Mouse (Mus musculus): ENCODE measurements around the gene Cux1. TPM values are rescaled to one million over a fixed set of nuclear protein-coding genes. Genes with fewer than 3 reads are reported as not detected.

Cux1 gene
- polyA plus RNA-seq, 1 experiment from 2014 or later: 82.3 TPM

GRCm38 (mm10) chr5:136535976-136536725 lies 31.1 kb downstream of the Cux1 start:
- Histone ChIP-seq H3K4me3 (replicated peaks) (no peak overlapping the region), H3K9me3 (no peaks in the 10 kb centered on the region), H3K4me2 (no peak overlapping the region), H3K27me3 (no peaks in the 10 kb centered on the region), H3K9ac (replicated peaks) (no peak overlapping the region), H3K4me1 (replicated peaks) (peaks cover 42% of the 10 kb centered on the region), H3K27ac (no peak overlapping the region), H3K36me3 (no peaks in the 10 kb centered on the region)
- ATAC-seq (ENCODE audit: insufficient number of reproducible peaks, insufficient read depth, low FRiP score, low TSS enrichment, low read depth): no peak
- WGBS: 76% methylated on average over 5 of the region's 5 CpGs

DNA sequence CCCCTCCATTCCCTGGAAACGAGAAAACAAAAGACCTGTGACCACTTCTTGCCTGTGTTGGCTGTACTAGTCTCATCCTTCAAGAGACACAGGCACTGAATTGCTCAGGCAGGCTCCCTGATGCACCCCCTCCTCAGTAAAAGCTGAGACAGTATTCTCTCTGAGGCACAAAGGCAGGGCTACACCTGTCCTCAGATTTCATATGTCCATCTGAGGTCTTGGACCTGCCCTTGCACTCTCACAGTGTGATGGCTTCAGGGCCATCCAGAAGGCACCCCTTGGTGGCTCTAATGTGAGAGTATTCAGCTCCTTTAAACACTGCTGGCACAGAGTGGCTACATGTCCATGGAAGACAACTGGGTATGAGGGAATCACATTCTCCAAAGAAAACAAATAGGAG lies 32.1 kb downstream of the Cux1 start:
- Histone ChIP-seq H3K9me3 (no peaks in the 10 kb centered on the region), H3K4me2 (no peak overlapping the region), H3K36me3 (no peaks in the 10 kb centered on the region), H3K9ac (replicated peaks) (no peak overlapping the region), H3K27ac (no peak overlapping the region), H3K27me3 (no peaks in the 10 kb centered on the region), H3K4me3 (replicated peaks) (no peak overlapping the region), H3K4me1 (replicated peaks) (peaks cover 39% of the 10 kb centered on the region)
- ATAC-seq (ENCODE audit: insufficient number of reproducible peaks, insufficient read depth, low FRiP score, low TSS enrichment, low read depth): no peak
- 74% methylated on average over 1 of the region's 1 CpGs for WGBS

- Histone ChIP-seq H3K27ac (no peak overlapping the region), H3K27me3 (no peaks in the 10 kb centered on the region), H3K9me3 (no peaks in the 10 kb centered on the region), H3K36me3 (no peaks in the 10 kb centered on the region), H3K9ac (replicated peaks) (no peak overlapping the region), H3K4me3 (replicated peaks) (no peak overlapping the region), H3K4me2 (no peak overlapping the region), H3K4me1 (replicated peaks) (peaks cover 33% of the 10 kb centered on the region)
- 80% methylated on average over 11 of the region's 11 CpGs for WGBS
- no peak for ATAC-seq (ENCODE audit: insufficient number of reproducible peaks, insufficient read depth, low FRiP score, low TSS enrichment, low read depth)
Observed at GRCm38 (mm10) chr5:136533371-136534276, 33.7 kb downstream of the Cux1 start.

GRCm38 (mm10) chr5:136531674-136532365 lies 35.5 kb downstream of the Cux1 start:
- Histone ChIP-seq H3K9ac (replicated peaks) (no peak overlapping the region), H3K4me1 (replicated peaks) (peaks cover 33% of the 10 kb centered on the region), H3K4me3 (replicated peaks) (no peak overlapping the region), H3K27me3 (no peaks in the 10 kb centered on the region), H3K9me3 (no peaks in the 10 kb centered on the region), H3K36me3 (peaks cover 2% of the 10 kb centered on the region; the same call in 1 of the 2 replicates), H3K27ac (no peak overlapping the region), H3K4me2 (no peak overlapping the region)
- WGBS: 67% methylated on average over 2 of the region's 2 CpGs
- ATAC-seq (ENCODE audit: insufficient number of reproducible peaks, insufficient read depth, low FRiP score, low TSS enrichment, low read depth): no peak

- Histone ChIP-seq H3K27ac (no peak overlapping the region), H3K4me1 (replicated peaks) (peaks cover 29% of the 10 kb centered on the region), H3K36me3 (peaks cover 5% of the 10 kb centered on the region; the same call in 1 of the 2 replicates), H3K4me3 (replicated peaks) (no peak overlapping the region), H3K9ac (replicated peaks) (no peak overlapping the region), H3K9me3 (no peaks in the 10 kb centered on the region), H3K27me3 (no peaks in the 10 kb centered on the region), H3K4me2 (no peak overlapping the region)
- 93% methylated on average over 1 of the region's 1 CpGs for WGBS
- ATAC-seq (ENCODE audit: insufficient number of reproducible peaks, insufficient read depth, low FRiP score, low TSS enrichment, low read depth): no peak
Observed at GRCm38 (mm10) chr5:136530931-136531330, 36.4 kb downstream of the Cux1 start.

DNA sequence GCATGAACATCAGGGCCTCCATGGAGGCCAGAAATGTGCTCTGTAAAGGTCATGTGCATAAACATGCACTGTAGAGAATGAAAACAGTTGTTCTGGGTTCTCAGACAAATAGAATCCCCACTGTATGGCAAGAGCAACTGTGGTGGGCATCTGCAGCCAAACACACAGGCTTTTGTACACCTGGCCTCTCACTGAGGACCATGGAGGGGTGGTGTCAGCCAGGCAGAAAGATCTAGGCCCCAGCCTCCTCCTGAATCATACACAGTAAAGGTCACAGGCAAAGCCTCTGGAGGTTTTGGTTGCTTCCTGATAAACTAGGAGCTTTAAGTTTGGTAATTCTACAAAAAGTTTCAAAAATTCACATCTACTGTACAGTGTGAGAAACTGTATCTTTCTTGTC lies 38.1 kb downstream of the Cux1 start:
- no peaks in the 10 kb centered on the region for H3K27me3 ChIP-seq
- H3K4me1 ChIP-seq (replicated peaks): peaks cover 14% of the 10 kb centered on the region
- H3K4me2 ChIP-seq: no peak overlapping the region
- H3K4me3 ChIP-seq (replicated peaks): no peak overlapping the region
- ATAC-seq (ENCODE audit: insufficient number of reproducible peaks, insufficient read depth, low FRiP score, low TSS enrichment, low read depth): no peak
- H3K9ac ChIP-seq (replicated peaks): no peak overlapping the region
- H3K9me3 ChIP-seq: no peaks in the 10 kb centered on the region
- H3K27ac ChIP-seq: no peak overlapping the region
- peaks cover 5% of the 10 kb centered on the region; the same call in 1 of the 2 replicates for H3K36me3 ChIP-seq

GRCm38 (mm10) chr5:136527871-136528270 lies 39.4 kb downstream of the Cux1 start:
- Histone ChIP-seq H3K4me3 (replicated peaks) (no peak overlapping the region), H3K27ac (no peak overlapping the region), H3K4me2 (no peak overlapping the region), H3K4me1 (replicated peaks) (peaks cover 23% of the 10 kb centered on the region), H3K9ac (replicated peaks) (no peak overlapping the region), H3K36me3 (peaks cover 5% of the 10 kb centered on the region; the same call in 1 of the 2 replicates), H3K27me3 (no peaks in the 10 kb centered on the region), H3K9me3 (no peaks in the 10 kb centered on the region)
- no peak for ATAC-seq (ENCODE audit: insufficient number of reproducible peaks, insufficient read depth, low FRiP score, low TSS enrichment, low read depth)
- 66% methylated on average over 1 of the region's 1 CpGs for WGBS

GRCm38 (mm10) chr5:136526545-136526909 lies 40.8 kb downstream of the Cux1 start:
- peaks cover 5% of the 10 kb centered on the region; the same call in 1 of the 2 replicates for H3K36me3 ChIP-seq
- no peak overlapping the region for H3K27ac ChIP-seq
- no peak overlapping the region for H3K9ac ChIP-seq (replicated peaks)
- H3K4me1 ChIP-seq (replicated peaks): peaks cover 18% of the 10 kb centered on the region
- 95% methylated on average over 5 of the region's 5 CpGs for WGBS
- no peak overlapping the region for H3K4me2 ChIP-seq
- no peak overlapping the region for H3K4me3 ChIP-seq (replicated peaks)
- H3K9me3 ChIP-seq: no peaks in the 10 kb centered on the region
- no peaks in the 10 kb centered on the region for H3K27me3 ChIP-seq
- no peak for ATAC-seq (ENCODE audit: insufficient number of reproducible peaks, insufficient read depth, low FRiP score, low TSS enrichment, low read depth)

- Histone ChIP-seq H3K27me3 (no peaks in the 10 kb centered on the region), H3K4me3 (replicated peaks) (no peak overlapping the region), H3K4me2 (no peak overlapping the region), H3K9ac (replicated peaks) (no peak overlapping the region), H3K9me3 (no peaks in the 10 kb centered on the region), H3K27ac (no peak overlapping the region), H3K4me1 (replicated peaks) (peaks cover 18% of the 10 kb centered on the region), H3K36me3 (peaks cover 5% of the 10 kb centered on the region; the same call in 1 of the 2 replicates)
- ATAC-seq (ENCODE audit: insufficient number of reproducible peaks, insufficient read depth, low FRiP score, low TSS enrichment, low read depth): no peak
- 83% methylated on average over 9 of the region's 9 CpGs for WGBS
Observed at GRCm38 (mm10) chr5:136525896-136526544, 41.3 kb downstream of the Cux1 start.

DNA sequence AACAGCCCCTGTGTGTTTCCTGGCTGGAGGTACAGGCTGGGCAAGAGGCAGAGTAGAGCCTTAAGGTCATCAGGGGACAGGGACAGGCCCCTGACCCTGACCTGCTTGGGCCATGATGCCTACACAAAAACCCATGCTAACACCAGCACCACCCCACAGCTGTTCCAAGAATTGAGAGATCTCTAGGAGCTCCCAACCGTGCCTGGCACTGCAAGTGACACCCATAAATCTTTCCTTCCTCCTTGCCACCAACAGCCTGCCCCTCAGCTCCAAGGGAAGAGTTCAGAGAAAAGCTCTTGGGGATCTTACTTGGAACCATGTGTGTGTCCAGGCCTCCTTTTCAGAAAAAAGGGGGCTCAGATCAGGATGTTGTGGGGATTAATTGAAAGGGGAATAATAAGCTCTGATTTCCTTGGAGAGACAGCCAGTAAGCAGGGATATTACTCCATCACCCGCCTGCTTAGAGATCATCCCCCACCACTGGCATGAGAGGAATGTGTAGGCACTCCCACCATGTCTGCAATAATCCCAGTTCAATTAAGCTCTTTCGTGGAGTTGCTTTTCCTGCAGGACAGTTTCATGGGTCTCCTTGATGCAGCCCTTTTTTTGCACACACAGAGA lies 44.3 kb downstream of the Cux1 start:
- Histone ChIP-seq H3K36me3 (peaks cover 5% of the 10 kb centered on the region; the same call in 1 of the 2 replicates), H3K4me2 (no peak overlapping the region), H3K4me1 (replicated peaks) (peaks cover 18% of the 10 kb centered on the region), H3K9ac (replicated peaks) (no peak overlapping the region), H3K9me3 (no peaks in the 10 kb centered on the region), H3K4me3 (replicated peaks) (no peak overlapping the region), H3K27me3 (no peaks in the 10 kb centered on the region), H3K27ac (no peak overlapping the region)
- ATAC-seq (ENCODE audit: insufficient number of reproducible peaks, insufficient read depth, low FRiP score, low TSS enrichment, low read depth): no peak
- 14% methylated on average over 3 of the region's 3 CpGs for WGBS
